Mouse (Mus musculus) lung, adult 2 months (tissue): ENCODE measurements at regions not wholly inside any gene's neighbourhood (a gene's known extent, or its start where the extent isn't known, plus 50 kb on each side); places are given as distances from the start of the nearest gene placed in this dataset.

Experiments
- DNase-seq: peaks from one replicate; pipeline ENCODE4 v3.0.0; 2022
- H3K4me1 ChIP-seq: fragments of 200-500 bp; 2 replicates; pipeline ENCODE4 v1.6.1; 2011; ENCODE audit warnings: low read length; ENCODE audit not compliant: control insufficient read depth, insufficient read depth
- H3K4me3 ChIP-seq: fragments of 200-500 bp; replicated peaks from 2 replicates; pipeline ENCODE3; 2011; ENCODE audit warnings: low read depth, mild to moderate bottlenecking, control low read depth, low read length; ENCODE audit errors: extremely low read depth
- CTCF ChIP-seq: fragments of 200-500 bp; IDR thresholded peaks from 2 replicates; pipeline ENCODE4 v1.5.1; 2011; ENCODE audit warnings: mild to moderate bottlenecking, low read length, control low read depth; ENCODE audit not compliant: insufficient read depth
- POLR2A ChIP-seq: fragments of 200-500 bp; IDR thresholded peaks from 2 replicates; pipeline ENCODE4 v1.6.1; 2011; ENCODE audit warnings: low read depth, mild to moderate bottlenecking, control low read depth, low read length, borderline replicate concordance; ENCODE audit errors: extremely low read depth
- WGBS: fragments of 180-500 bp; shearing (Covaris S2); methylation state at CpG from one replicate; pipeline ENCODE4 v1.1.7; 2018; 5-methylcytosine and 5-hydroxymethylcytosine counted together

GRCm38 (mm10) chr1:194030651-194031228 lies 587.3 kb upstream of the Plxna2 start:
- WGBS: 61% methylated on average over 3 of the region's 3 CpGs
- TF ChIP-seq CTCF (no peak), POLR2A (no peak)
- DNase-seq: no peak

GRCm38 (mm10) chr1:194026958-194027692 lies 590.9 kb upstream of the Plxna2 start:
- TF ChIP-seq CTCF: no peak
- WGBS: 75% methylated on average over 7 of the region's 7 CpGs
- Histone ChIP-seq H3K4me1 (no peaks in the 10 kb centered on the region), H3K4me3 (no peak overlapping the region)
- no peak for DNase-seq

More at GRCm38 (mm10) chr1:194030651-194031228, 587.3 kb upstream of the Plxna2 start:
- no peaks in the 10 kb centered on the region for H3K4me1 ChIP-seq
- no peak overlapping the region for H3K4me3 ChIP-seq

- DNase-seq: no peak
- no peak for TF ChIP-seq CTCF
- no peak for TF ChIP-seq POLR2A
- 36% methylated on average over 2 of the region's 2 CpGs for WGBS
- Histone ChIP-seq H3K4me3 (no peak overlapping the region), H3K4me1 (no peaks in the 10 kb centered on the region)
These were observed 591.8 kb upstream of the Plxna2 start for GRCm38 (mm10) chr1:194026213-194026612.

- no peaks in the 10 kb centered on the region for H3K4me1 ChIP-seq
- TF ChIP-seq POLR2A (no peak), CTCF (no peak)
- DNase-seq: no peak
- H3K4me3 ChIP-seq: no peak overlapping the region
These were observed 598.7 kb upstream of the Plxna2 start for GRCm38 (mm10) chr1:194019282-194019681.

GRCm38 (mm10) chr1:193992226-193992625 lies 622.1 kb upstream of the Camk1g start:
- WGBS: 65% methylated on average over 2 of the region's 2 CpGs
- H3K4me1 ChIP-seq: no peaks in the 10 kb centered on the region
- DNase-seq: no peak
- TF ChIP-seq CTCF (no peak), POLR2A (no peak)
- no peak overlapping the region for H3K4me3 ChIP-seq

- no peak overlapping the region for H3K4me3 ChIP-seq
These were observed 620.0 kb upstream of the Camk1g start for GRCm38 (mm10) chr1:193989956-193990675.

GRCm38 (mm10) chr1:193988970-193989904 lies 619.1 kb upstream of the Camk1g start:
- Histone ChIP-seq H3K4me1 (no peaks in the 10 kb centered on the region), H3K4me3 (no peak overlapping the region)
- WGBS: 44% methylated on average over 17 of the region's 17 CpGs
- TF ChIP-seq CTCF (no peak), POLR2A (no peak)
- no peak for DNase-seq

More at GRCm38 (mm10) chr1:193989956-193990675, 620.0 kb upstream of the Camk1g start:
- TF ChIP-seq CTCF (no peak), POLR2A (no peak)
- H3K4me1 ChIP-seq: no peaks in the 10 kb centered on the region
- DNase-seq: no peak
- WGBS: 62% methylated on average over 10 of the region's 10 CpGs

GRCm38 (mm10) chr1:193980571-193980970 lies 610.5 kb upstream of the Camk1g start:
- DNase-seq: no peak

GRCm38 (mm10) chr1:193971537-193971936 lies 601.4 kb upstream of the Camk1g start:
- Histone ChIP-seq H3K4me1 (no peaks in the 10 kb centered on the region), H3K4me3 (no peak overlapping the region)
- no peak for DNase-seq
- TF ChIP-seq CTCF: no peak
- 85% methylated on average over 1 of the region's 1 CpGs for WGBS

More at GRCm38 (mm10) chr1:193980571-193980970, 610.5 kb upstream of the Camk1g start:
- no peak for TF ChIP-seq CTCF
- TF ChIP-seq POLR2A: no peak
- 80% methylated on average over 4 of the region's 4 CpGs for WGBS
- no peaks in the 10 kb centered on the region for H3K4me1 ChIP-seq
- H3K4me3 ChIP-seq: no peak overlapping the region
